Mouse (Mus musculus): ENCODE data around the gene Ugt1a8.

GRCm38 (mm10) chr1:88235894-88236415, 148.3 kb downstream of the Ugt1a8 start:
- TF ChIP-seq CTCF (conservative IDR thresholded peaks at IDR 0.05; ENCODE audit: low read length) = no peak
- no peak for TF ChIP-seq NANOG (IDR thresholded peaks at IDR 0.05; ENCODE audit: borderline replicate concordance, low read length)
